Mouse (Mus musculus) kidney, adult 9 months (tissue): Measurements from ENCODE around the gene BC052040.

ENCODE experiments used
- DNase-seq: peaks from one replicate; pipeline ENCODE4 v3.0.0; 2022

BC052040 gene

DNA sequence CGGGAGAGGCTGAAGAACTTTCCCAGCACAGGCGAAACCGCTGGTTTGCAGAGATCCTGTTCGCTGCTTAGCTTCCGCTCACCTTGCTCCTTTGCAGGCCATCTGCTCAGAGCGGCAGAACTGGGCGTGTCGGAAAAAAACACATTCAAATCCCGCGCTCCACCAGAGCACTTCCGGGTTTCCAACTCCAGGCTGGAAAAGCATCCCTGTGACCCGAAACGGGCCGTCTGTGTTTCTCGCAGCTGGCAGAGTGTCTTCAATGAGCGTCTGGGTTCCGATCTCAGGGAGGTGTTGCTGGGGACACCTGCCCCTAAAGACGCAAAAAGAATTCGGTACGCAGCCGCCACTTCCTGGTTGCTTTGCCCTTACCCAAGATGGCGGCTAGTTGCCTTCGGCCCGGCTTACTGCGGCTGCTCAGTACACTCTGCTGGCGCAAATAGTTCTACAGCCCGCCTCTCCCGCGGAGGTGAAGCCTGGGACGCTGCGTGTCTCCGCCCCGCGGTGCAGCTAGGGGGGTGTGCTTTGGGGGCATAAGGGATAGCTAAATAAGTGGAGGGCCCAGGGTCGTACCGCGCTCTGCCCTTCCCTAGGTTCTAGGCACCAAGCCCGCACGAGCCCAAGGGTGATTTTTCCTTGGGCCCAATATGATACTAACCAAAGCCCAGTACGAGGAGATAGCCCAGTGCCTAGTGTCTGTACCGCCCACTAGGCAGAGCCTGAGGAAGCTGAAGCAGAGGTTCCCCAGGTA, at the start of gene BC052040:
BC052040 (plus strand) TSS at position 476 of the 748 bp plus-strand sequence.
- DNase-seq: peak; percentile 92

- no peak for DNase-seq
Measured at GRCm38 (mm10) chr2:115538009-115538690, 43.4 kb upstream of the BC052040 start.

GRCm38 (mm10) chr2:115538691-115539283, 42.7 kb upstream of the BC052040 start:
- no peak for DNase-seq

DNA sequence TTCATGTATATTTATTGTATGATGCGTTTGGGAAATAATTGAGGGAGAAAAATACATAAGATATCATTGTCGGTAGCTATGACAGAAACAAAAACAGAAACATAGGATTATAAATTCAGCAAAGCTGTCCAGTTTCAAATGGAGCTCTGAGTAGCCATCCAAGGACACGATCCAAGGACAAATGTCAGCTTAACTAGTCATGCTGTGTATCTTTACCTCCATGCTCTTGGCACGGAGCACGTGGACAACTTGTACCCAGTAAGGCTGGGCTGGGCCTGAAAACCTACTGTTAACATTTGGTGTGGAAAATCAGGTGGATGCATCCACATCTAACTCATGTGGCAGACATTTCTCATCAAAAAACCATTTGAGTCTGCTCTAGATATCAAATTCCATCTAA, 41.8 kb upstream of the BC052040 start:
- no peak for DNase-seq

DNA sequence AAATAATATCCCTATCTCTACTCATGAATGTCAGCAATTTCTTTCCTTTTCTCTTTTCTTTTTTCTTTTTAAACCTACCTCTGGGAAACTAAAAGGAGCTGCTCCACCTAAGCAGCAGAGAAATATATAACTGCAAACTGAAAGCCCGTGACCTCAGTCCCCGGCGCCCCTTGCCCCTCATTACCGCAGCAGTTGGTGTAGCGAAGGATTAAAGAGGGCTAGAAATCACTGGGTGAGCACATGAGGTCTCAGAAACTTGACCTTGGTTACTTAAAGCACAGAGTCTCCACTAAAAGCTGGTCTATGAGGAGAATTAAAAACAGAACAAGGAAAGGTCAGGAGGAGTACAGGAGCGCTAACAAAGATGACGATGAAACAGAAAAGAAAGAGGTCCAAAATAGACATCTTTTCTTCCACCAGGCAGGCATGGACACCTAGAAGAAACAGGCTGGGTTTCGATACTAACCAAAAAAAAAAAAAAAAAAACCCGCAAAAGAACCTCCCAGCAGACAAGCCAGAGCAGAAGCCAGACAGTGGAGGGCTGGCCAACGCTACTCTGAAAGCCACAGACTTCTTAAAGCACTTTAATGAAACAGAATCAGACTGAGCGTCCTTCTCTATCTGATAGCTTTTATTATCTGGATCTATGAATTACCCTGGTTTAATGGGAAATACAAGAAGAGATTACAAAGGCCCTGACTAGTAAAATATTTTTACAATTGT, 39.0 kb upstream of the BC052040 start:
- DNase-seq: no peak

GRCm38 (mm10) chr2:115543212-115543611, 38.3 kb upstream of the BC052040 start:
- no peak for DNase-seq

DNA sequence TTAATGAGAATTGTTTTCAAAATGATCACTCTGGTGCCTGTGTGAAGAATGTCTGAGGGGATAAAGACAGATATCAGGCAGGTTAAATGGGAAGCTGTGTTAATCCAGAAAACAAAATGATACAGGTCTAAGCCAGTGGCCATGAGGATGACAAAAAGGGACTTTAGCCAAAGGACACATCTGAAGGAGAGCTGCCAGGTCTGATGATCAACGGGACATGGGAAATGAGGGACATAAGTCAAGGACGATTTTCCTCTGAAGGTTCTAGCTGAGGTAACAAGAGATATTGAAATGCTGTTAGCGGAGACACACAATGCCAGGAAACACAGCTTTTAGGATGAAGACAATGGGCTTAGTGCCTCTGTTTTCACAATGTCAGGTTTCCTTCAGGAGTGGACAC, 29.6 kb upstream of the BC052040 start:
- no peak for DNase-seq

- DNase-seq: no peak
Measured at GRCm38 (mm10) chr2:115562155-115562827, 19.2 kb upstream of the BC052040 start.

GRCm38 (mm10) chr2:115563436-115564093, 18.0 kb upstream of the BC052040 start:
- no peak for DNase-seq

DNA sequence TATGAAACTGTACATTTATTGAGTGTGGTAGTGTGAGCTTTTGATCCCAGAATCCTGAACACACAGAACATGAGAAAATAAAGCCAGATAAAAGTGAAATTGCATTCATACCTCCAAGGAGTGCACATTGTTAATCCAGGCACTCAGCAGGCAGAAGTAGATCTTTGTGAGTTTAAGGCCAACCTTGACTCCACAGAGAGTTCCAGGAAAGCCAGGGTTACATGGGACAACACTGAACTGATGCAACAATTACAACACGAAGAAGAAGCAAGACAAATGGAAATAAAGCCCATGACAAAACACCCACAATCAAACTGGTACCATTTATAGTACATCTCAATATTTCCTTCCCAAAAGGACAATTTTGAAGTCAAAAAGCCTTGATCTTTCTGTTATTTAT, 9.5 kb upstream of the BC052040 start:
- DNase-seq: no peak

DNA sequence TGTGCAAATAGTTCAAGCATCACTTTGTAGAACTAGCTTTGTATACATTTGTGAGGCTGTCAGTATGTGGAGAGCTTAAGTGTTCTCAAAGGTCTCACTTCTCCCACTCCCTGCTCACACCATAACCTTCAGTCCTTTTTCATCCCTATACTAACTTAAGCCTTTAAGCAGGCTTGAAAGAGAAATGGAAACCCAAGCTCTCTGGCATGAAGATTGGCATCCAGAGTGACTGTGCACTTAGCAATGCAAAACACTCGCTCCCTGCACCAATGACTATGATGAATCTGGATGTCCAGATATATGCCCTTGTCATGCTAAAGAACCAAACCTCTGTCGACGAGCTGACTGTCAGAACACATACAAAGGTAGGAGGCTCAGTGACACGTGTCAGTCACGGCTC, 6.7 kb upstream of the BC052040 start:
- DNase-seq: no peak

DNA sequence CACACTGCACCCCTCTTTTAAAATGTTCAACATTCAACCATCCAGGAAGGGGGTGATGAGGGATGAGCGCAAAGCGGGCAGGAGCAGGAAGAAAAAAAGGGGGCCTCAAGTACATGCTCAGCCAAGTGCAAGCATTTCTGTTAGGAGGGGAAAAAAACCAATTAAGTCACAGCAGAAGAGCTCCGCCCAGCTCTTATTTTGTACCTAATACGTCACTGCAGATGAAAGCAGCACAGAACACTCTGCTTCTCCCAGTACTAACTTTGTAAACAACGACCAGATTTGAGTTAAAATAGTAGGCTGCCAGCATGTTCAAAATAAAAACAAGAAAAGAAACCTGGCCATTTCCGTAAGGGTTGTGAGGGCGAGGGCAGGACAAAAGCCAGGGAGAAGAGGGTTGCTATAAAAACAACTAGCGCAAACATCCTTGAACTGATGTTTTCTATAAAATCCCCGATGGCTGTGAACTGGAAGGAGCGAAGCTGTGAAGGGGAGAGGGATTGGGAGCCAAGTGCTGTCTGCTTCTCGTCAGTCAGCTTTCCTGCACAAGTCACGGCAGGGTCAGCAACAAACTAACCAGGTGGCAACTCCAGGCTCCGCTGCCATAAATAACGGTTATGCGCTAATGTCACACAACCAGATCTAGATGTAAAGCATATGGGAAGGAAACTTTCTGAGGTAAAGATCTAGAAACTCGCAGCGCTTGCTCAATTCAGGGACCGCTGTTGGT, 2.2 kb upstream of the BC052040 start:
- no peak for DNase-seq

DNA sequence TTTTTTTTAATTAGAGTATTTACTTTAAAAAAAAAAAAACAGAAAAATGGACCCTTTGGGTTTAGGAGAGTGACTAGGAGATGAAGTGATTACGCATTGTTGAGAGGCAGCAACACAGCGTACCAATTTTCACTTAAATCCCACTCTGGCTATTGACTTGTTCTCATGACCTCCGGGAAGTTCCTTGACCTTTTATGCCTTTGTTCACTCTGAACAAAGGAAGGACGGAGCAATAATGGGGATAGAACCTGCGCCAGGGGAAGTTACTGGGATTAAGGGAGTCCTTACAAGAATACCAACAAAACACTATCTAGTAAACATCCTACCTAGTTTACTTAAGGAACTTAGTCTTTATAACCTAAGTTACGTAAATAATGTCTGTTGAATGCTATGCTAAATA, 1.5 kb upstream of the BC052040 start:
- DNase-seq: no peak

- no peak for DNase-seq
Measured at GRCm38 (mm10) chr2:115581989-115582608, 583 bp downstream of the BC052040 start.

DNA sequence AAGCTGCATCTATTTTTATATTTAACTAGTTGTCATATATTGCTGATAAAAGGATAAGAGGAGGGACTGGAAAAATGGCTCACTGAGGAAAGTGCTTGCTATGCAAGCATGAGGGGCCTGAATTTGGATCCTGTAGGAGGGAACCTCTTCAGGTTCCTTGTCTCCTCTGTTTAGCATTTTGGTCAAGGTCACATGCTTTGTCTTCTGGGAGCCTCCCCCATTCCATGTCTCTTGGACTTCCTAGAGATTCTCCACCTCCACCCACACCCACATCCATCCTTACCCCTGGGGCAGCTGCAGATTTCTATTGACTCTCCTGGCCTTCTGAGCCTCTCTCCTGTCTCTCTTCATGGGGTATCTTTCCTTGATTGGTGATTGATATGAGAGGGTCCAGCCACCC, 2.3 kb downstream of the BC052040 start:
- no peak for DNase-seq

DNA sequence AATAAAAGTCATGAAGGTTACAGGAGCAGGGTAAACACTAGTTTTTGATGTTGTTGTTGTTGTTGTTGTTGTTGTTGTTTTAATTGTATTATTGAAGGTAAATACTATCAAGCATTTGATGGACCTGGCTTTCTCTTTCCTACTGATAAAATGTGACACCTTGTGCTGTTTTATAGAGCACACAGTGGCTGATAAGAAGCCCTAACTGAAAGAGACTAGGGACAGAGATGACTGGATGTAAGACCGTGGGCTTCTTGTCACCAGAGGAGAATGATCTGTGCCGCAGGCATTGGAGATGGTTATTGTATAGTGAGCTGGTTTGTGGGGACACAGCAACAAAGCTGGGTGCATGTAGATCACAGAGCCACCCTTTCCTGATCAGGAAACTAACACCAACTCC, 9.1 kb downstream of the BC052040 start:
- no peak for DNase-seq

DNA sequence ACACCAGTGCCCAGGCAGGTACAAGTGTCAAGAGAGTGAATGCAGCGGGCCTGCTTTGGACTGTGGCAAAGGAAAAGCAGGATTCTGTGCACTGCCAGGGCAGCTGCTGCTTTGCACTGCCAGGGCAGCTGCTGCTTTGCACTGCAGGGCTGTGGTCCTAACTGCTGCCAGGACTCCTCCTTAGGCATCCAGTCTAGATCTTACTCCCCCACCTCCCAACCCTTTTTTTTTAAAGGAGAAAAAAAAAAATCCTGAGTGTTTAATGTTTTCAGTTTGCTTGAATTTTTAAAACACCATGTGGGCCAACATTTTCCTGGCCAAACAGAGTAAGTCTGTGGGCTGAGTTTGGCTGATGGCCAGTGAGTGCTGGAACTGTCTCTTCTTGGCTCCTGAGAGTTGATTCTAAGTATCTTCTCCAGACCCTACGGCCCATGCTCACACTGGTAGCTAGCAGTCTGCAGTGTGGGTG, 11.2 kb downstream of the BC052040 start:
- peak; percentile 41 for DNase-seq

DNA sequence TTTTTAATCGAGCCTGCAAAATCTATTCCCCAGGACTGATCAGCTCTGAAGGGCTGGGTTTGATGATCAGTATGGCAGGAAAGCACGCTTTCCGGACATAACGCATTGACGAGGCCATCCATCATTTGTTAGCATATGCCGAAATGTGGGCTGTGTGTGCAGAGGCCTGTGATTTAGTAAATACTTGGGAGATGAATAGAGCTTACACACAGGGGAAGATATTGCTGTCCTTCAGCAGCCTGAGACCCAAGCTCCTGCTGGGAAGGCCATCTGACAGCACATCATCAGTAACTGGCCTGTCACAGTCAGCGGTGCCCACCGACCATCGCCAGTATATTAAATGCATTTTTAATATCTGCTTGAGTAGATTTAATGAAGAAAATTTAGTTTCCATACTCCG, 15.5 kb downstream of the BC052040 start:
- DNase-seq: no peak

- DNase-seq: no peak
Measured at GRCm38 (mm10) chr2:115598266-115598665, 16.8 kb downstream of the BC052040 start.

DNA sequence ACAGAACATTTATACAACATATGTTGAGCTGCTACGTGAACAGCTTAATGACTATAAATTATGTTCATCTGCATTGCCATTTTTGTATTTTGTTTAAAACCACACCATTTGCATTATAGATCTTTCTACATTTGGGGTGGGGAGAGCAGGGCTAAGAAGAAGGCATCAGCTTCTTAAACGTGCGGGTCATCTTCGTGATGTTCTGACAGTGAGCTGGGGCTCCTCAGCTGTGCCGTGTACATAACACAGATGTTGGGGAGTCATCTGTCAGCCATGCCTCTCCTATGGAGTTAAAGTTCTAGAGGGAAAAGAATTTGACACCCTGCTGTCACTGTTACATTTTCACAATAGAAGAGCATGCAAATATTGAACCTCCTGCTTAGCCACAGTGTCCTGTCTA, 19.2 kb downstream of the BC052040 start:
- no peak for DNase-seq

DNA sequence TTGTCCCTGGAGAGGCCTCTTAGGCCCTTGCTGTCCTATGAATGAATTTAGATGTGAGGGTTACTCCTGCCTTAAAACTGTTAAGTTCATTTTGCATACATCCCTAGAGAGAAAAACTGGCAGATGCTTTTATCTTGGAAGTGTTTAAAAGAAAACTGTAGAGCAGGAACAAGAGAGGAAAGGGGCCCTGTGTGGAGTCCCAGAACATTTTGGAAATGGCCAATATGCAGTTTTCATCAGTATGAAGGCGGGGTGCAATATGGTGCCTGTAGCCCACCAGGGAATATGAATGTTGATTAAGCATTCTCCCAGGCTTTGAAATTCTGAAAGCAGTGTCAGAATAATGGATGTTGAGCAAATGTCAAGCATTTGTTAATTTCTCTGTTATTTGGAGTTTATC, 19.8 kb downstream of the BC052040 start:
- no peak for DNase-seq
